Mouse (Mus musculus) lung, postnatal 10 days (tissue): Measurements from ENCODE around the gene Pla2g1b.
"Not testable (repeated sequence)": the region's sequence is repeated elsewhere in the genome, so short reads cannot be mapped to it uniquely, and the experiment has no call there.

ENCODE experiments used
- DNase-seq: peaks from one replicate; pipeline ENCODE4 v3.0.0; 2021

Gene Pla2g1b

DNA sequence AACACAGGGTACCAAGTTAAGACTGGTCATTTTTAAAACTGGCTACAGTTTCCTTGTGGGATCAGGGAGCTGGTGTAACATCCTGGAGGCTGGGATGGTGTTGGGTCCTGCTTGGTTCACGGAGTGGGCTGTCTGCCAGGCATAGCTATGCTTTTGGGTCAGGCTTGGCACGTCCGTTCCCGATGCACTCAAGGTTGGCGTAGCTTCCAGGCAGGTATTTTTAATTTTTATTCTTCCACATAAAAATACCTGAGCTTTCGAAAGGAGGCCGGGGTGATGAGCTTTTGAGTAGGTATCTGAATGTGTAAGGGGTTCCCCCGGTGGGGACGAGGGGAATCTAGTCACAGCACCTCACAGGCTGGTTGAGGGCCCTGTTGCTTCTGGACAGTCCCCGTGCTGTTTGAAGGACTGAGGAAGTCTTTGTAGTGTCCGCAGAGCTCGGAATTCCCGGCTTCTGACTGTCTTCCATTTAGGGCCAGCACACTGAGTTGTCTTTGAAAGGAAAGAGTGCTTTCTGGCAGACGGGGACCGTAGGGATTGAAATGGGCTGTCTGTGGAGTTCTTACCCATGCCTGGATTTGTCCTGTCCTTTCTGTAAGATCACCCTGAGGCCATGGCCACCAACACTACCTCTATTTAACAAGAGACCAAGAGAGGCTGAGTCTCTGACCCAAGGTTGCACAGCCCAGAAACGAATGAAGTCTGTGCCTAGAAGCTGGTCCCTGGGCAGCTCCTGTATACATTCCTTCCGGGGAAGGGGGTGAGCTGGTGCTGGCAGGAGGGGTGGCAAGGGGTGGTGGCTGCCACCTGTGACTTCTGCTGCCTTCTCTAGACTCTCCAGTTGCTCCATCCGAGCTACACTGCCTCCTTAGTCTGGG is 42.2 kb downstream of the Pla2g1b start:
- peak; percentile 73 for DNase-seq

GRCm38 (mm10) chr5:115508859-115509147 is 42.7 kb downstream of the Pla2g1b start:
- DNase-seq, result peak; percentile 67

GRCm38 (mm10) chr5:115509321-115509761 is 43.3 kb downstream of the Pla2g1b start:
- peak; percentile 72 for DNase-seq

GRCm38 (mm10) chr5:115509790-115510689 is 44.0 kb downstream of the Pla2g1b start:
- peak; percentile 54 for DNase-seq

DNA sequence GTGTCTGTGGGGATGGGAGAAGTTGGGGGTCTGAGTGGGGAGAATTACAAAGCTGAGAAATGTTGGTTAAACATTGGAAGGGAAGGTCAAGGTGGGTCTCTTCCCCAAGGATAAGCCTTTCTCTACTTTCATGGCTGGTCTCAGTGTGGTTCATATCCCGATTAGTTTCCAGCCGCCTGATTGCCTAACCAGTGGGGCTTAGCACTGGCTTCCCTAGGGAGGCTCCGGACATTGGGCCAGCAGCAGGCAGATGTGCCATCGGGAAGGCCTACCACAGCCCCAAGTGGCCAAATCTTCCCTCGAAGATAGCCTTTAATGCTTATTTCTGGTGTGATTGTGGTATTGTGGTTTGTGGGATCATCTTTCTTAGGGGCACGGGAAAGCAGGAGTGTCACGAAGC is 46.3 kb downstream of the Pla2g1b start:
- DNase-seq, result no peak

- DNase-seq, result no peak
Measured at GRCm38 (mm10) chr5:115513246-115513645, 47.2 kb downstream of the Pla2g1b start.

GRCm38 (mm10) chr5:115513721-115514120 is 47.7 kb downstream of the Pla2g1b start:
- no peak for DNase-seq

DNA sequence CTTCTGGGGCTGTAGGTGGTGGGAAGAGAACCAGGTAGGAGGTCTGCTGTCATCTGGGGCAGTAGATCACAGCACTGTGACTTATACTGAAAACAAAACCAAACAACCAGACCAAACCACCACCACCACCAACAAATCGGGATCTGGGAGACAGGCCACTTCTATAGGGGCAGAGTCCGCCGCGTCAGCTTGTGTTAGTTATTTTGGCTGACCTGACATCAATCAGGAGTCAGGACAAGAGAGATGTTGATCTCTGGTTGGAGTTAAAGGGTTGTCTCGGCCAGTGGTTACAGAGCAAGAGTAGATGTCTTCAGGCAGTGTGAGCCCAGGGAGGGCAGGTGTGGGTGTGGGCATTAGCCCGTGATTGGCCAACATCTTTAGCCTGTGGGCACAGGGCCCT is 48.3 kb downstream of the Pla2g1b start:
- no peak for DNase-seq

- peak; percentile 88 for DNase-seq
Measured at GRCm38 (mm10) chr5:115514896-115515587, 49.0 kb downstream of the Pla2g1b start.

- DNase-seq, result peak; percentile 80
Measured at GRCm38 (mm10) chr5:115516081-115516907, 50.2 kb downstream of the Pla2g1b start.

GRCm38 (mm10) chr5:115516908-115517307 is 50.8 kb downstream of the Pla2g1b start:
- no peak for DNase-seq

DNA sequence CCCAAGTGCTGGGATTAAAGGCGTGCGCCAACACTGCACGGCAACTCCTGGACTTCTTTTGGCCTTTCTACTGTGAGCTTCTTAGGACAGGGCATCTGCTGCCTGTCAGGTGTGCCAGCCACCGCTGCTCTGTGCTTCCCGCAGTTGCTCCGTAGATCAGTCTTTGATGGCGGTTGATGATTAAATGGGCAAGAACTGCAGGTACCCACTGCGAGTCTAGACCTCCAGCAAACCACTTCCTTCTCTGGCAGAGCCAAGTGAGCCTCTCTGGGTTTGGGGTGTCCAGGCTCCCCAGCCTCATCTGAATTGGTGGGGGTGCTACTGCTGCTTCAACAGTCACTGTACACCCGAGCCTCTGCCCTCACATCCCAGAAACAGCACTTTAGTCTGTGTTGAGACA is 51.4 kb downstream of the Pla2g1b start:
- DNase-seq, result no peak

GRCm38 (mm10) chr5:115518214-115518613 is 52.2 kb downstream of the Pla2g1b start:
- not testable (repeated sequence) for DNase-seq

- peak; percentile 56 for DNase-seq
Measured at GRCm38 (mm10) chr5:115520325-115520869, 54.3 kb downstream of the Pla2g1b start.

- peak; percentile 83 for DNase-seq
Measured at GRCm38 (mm10) chr5:115521553-115522461, 55.7 kb downstream of the Pla2g1b start.

DNA sequence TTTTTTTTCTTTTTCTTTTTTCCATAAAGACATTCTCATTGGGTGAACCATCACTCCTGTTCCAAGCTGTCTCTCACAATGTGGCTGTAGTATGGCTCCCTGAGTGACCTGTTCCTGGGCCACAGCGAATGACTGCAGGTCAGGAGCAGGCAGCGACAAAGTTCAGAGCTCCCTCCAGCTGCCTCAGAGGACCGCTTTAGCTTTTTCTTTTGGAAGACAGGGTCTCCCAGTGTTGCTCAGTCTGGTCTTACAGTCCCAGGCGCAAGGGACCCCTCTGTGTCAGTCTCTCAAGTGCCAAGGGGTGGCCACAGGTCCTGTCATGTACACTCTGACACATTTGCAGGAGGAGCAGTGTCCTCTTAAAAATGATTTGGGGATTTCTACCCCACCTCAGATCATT is 56.5 kb downstream of the Pla2g1b start:
- DNase-seq, result no peak

DNA sequence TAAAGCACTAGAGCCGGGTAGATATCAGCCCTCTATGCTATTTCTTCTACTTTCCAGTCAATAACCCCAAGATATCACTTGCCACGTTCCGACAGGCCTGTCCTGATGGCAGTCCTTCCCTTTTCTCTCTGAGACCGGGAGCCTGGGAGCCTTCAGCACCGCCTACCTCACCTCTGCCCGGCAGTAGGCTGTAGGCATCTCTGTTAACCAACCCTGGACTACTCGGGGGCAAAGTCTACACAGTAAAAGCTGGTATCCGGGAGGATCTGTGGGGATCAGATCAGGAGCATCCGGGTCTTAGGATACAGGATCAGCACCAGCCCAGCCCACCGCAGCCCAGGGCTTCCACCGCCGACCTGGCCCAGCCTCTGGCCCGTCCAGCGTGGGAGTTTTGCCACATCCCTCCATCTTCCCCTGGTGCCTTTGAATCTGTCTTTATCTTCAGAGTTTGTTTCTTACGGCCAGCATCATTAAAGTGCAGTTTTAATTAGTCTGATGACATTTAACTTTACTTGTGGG is 57.0 kb downstream of the Pla2g1b start:
- no peak for DNase-seq

DNA sequence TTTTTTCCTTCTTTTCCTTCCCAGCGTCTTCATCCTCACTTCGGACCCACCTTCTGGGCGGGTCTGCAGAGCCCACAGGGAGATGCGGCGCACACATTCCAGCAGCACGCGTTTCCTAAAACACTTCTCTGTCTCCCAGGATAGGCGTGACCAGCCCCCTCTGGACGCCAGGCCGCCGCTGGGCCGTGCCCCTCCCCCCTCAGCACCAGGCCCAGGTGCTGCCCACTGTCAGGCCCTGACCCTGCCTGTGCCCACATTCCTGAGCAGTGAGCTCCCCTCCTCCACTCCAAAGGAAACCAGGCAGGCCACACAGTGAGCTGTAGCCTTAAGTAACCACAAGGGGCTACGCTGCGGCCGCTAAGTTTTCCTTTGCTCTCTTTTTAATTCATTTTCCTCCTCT is 57.9 kb downstream of the Pla2g1b start:
- DNase-seq, result peak; percentile 73
